Mouse (Mus musculus): Measurements from ENCODE around the gene Wnt16. TPM values are rescaled to one million over a fixed set of nuclear protein-coding genes. Genes with fewer than 3 reads are reported as not detected.

The Wnt16 gene
- polyA plus RNA-seq, 1 experiment from 2014 or later = 0.26 TPM

GRCm38 (mm10) chr6:22297028-22297427 is 9.0 kb downstream of the Wnt16 start:
- Histone ChIP-seq H3K9ac (replicated peaks; ENCODE audit: low read depth) (no peak overlapping the region), H3K27ac (ENCODE audit: low read length) (no peak overlapping the region), H3K27me3 (replicated peaks; ENCODE audit: insufficient read depth, low read length) (no peaks in the 10 kb centered on the region), H3K4me2 (replicated peaks; ENCODE audit: low read depth, low read length) (no peak overlapping the region), H3K9me3 (ENCODE audit: low read length) (no peaks in the 10 kb centered on the region), H3K4me1 (ENCODE audit: insufficient read depth, low read depth, low read length) (no peaks in the 10 kb centered on the region), H3K4me3 (ENCODE audit: low read depth, low read length) (no peak overlapping the region), H3K36me3 (ENCODE audit: insufficient read depth, low read length) (no peaks in the 10 kb centered on the region)
- TF ChIP-seq EP300 (IDR thresholded peaks at IDR 0.05) (no peak), CTCF (IDR thresholded peaks at IDR 0.05) (no peak)
- 70% methylated on average over 6 of the region's 6 CpGs for WGBS
- ATAC-seq (no peak), DNase-seq (ENCODE audit: low spot score) (no peak)

DNA sequence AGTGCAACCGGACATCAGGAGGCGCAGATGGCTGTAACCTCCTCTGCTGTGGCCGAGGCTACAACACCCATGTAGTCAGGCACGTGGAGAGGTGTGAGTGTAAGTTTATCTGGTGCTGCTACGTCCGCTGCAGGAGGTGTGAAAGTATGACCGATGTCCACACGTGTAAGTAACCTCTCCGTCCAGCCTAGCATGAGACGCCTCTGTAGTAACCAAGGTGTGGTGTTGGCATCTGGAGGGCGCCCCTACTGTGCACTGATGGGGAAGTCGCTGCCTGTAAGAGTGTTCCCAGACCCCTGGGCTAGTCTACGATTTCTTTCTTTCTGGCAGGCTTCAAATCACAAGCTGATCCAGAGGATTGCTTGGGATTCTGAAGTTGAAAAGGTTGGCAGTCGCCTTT is 10.0 kb downstream of the Wnt16 start:
- Histone ChIP-seq H3K4me3 (ENCODE audit: low read depth, low read length) (no peak overlapping the region), H3K27ac (ENCODE audit: low read length) (no peak overlapping the region), H3K9me3 (ENCODE audit: low read length) (no peaks in the 10 kb centered on the region), H3K4me2 (replicated peaks; ENCODE audit: low read depth, low read length) (no peak overlapping the region), H3K36me3 (ENCODE audit: insufficient read depth, low read length) (no peaks in the 10 kb centered on the region), H3K27me3 (replicated peaks; ENCODE audit: insufficient read depth, low read length) (no peaks in the 10 kb centered on the region), H3K9ac (replicated peaks; ENCODE audit: low read depth) (no peak overlapping the region), H3K4me1 (ENCODE audit: insufficient read depth, low read depth, low read length) (no peaks in the 10 kb centered on the region)
- WGBS = 53% methylated on average over 14 of the region's 14 CpGs
- TF ChIP-seq CTCF (IDR thresholded peaks at IDR 0.05) = no peak
- no peak for TF ChIP-seq EP300 (IDR thresholded peaks at IDR 0.05)
- ATAC-seq = no peak
- no peak for DNase-seq (ENCODE audit: low spot score)

DNA sequence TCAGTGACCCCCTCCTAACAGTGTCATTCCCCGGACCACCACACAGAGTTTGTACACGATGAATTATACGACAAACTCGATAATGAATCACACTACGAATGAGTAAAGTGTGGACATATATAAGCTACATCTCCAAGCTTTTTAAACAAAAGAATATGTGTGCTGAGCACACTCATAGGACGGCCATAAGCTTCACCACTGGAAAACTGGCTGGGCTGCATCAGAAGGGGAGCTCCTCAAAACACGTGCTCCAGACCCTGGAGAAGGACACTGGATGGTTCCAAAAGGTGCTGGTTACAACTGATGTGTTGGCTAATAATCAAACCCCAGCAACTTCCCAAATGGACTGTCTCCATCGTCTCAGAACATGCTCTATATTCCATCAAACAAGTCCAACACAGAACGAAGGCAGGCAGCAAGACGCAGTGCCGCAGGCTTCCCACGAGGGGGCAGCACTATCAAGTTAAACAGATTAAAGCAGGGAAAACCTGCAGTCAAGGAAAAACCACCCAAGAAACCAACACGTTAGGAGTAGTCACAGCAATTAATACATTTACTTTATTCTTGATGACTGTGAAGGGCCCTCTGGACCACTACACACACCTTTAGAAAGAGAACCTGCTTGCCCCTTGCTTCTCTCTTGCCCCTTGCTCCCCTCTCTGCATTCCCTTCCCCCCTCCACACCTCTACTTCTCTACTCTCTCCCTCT is 37.5 kb downstream of the Wnt16 start:
- peak; percentile 94 for TF ChIP-seq CTCF (IDR thresholded peaks at IDR 0.05)
- TF ChIP-seq EP300 (IDR thresholded peaks at IDR 0.05) = no peak
- Histone ChIP-seq H3K9ac (replicated peaks; ENCODE audit: low read depth) (no peak overlapping the region), H3K9me3 (ENCODE audit: low read length) (no peaks in the 10 kb centered on the region), H3K27ac (ENCODE audit: low read length) (no peak overlapping the region), H3K36me3 (ENCODE audit: insufficient read depth, low read length) (no peaks in the 10 kb centered on the region), H3K4me2 (replicated peaks; ENCODE audit: low read depth, low read length) (no peak overlapping the region), H3K4me1 (ENCODE audit: insufficient read depth, low read depth, low read length) (no peaks in the 10 kb centered on the region), H3K27me3 (replicated peaks; ENCODE audit: insufficient read depth, low read length) (no peaks in the 10 kb centered on the region), H3K4me3 (ENCODE audit: low read depth, low read length) (no peak overlapping the region)
- ATAC-seq = peak; percentile 38
- peak; percentile 75 for DNase-seq (ENCODE audit: low spot score)
- 55% methylated on average over 13 of the region's 13 CpGs for WGBS

- no peak overlapping the region for H3K4me3 ChIP-seq (ENCODE audit: low read depth, low read length)
Measured at GRCm38 (mm10) chr6:22326289-22326688, 38.3 kb downstream of the Wnt16 start.

GRCm38 (mm10) chr6:22327091-22327490 is 39.1 kb downstream of the Wnt16 start:
- Histone ChIP-seq H3K4me2 (replicated peaks; ENCODE audit: low read depth, low read length) (no peak overlapping the region), H3K4me3 (ENCODE audit: low read depth, low read length) (no peak overlapping the region), H3K9me3 (ENCODE audit: low read length) (no peaks in the 10 kb centered on the region), H3K4me1 (ENCODE audit: insufficient read depth, low read depth, low read length) (no peaks in the 10 kb centered on the region), H3K36me3 (ENCODE audit: insufficient read depth, low read length) (no peaks in the 10 kb centered on the region), H3K27ac (ENCODE audit: low read length) (no peak overlapping the region), H3K27me3 (replicated peaks; ENCODE audit: insufficient read depth, low read length) (no peaks in the 10 kb centered on the region), H3K9ac (replicated peaks; ENCODE audit: low read depth) (no peak overlapping the region)
- no peak for TF ChIP-seq EP300 (IDR thresholded peaks at IDR 0.05)
- TF ChIP-seq CTCF (IDR thresholded peaks at IDR 0.05) = no peak
- ATAC-seq = 0 out of 2 replicates have a peak, but pooled peaks have one; percentile 21
- peak; percentile 19 for DNase-seq (ENCODE audit: low spot score)
- WGBS = 46% methylated on average over 4 of the region's 4 CpGs

More at GRCm38 (mm10) chr6:22326289-22326688, 38.3 kb downstream of the Wnt16 start:
- Histone ChIP-seq H3K9me3 (ENCODE audit: low read length) (no peaks in the 10 kb centered on the region), H3K9ac (replicated peaks; ENCODE audit: low read depth) (no peak overlapping the region), H3K4me1 (ENCODE audit: insufficient read depth, low read depth, low read length) (no peaks in the 10 kb centered on the region), H3K27me3 (replicated peaks; ENCODE audit: insufficient read depth, low read length) (no peaks in the 10 kb centered on the region), H3K4me2 (replicated peaks; ENCODE audit: low read depth, low read length) (no peak overlapping the region), H3K36me3 (ENCODE audit: insufficient read depth, low read length) (no peaks in the 10 kb centered on the region), H3K27ac (ENCODE audit: low read length) (no peak overlapping the region)
- no peak for DNase-seq (ENCODE audit: low spot score)
- no peak for ATAC-seq
- TF ChIP-seq CTCF (IDR thresholded peaks at IDR 0.05) (no peak), EP300 (IDR thresholded peaks at IDR 0.05) (no peak)
- WGBS = 74% methylated on average over 4 of the region's 4 CpGs

- Histone ChIP-seq H3K9me3 (ENCODE audit: low read length) (no peaks in the 10 kb centered on the region), H3K9ac (replicated peaks; ENCODE audit: low read depth) (no peak overlapping the region), H3K4me2 (replicated peaks; ENCODE audit: low read depth, low read length) (no peak overlapping the region), H3K4me3 (ENCODE audit: low read depth, low read length) (no peak overlapping the region), H3K27ac (ENCODE audit: low read length) (no peak overlapping the region), H3K36me3 (ENCODE audit: insufficient read depth, low read length) (no peaks in the 10 kb centered on the region), H3K4me1 (ENCODE audit: insufficient read depth, low read depth, low read length) (no peaks in the 10 kb centered on the region), H3K27me3 (replicated peaks; ENCODE audit: insufficient read depth, low read length) (no peaks in the 10 kb centered on the region)
- ATAC-seq (no peak), DNase-seq (ENCODE audit: low spot score) (no peak)
- TF ChIP-seq EP300 (IDR thresholded peaks at IDR 0.05) (no peak), CTCF (IDR thresholded peaks at IDR 0.05) (no peak)
- 64% methylated on average over 8 of the region's 8 CpGs for WGBS
Measured at GRCm38 (mm10) chr6:22327931-22328330, 39.9 kb downstream of the Wnt16 start.
